Mouse (Mus musculus): ENCODE measurements around the gene Grap2.

Grap2 gene

DNA sequence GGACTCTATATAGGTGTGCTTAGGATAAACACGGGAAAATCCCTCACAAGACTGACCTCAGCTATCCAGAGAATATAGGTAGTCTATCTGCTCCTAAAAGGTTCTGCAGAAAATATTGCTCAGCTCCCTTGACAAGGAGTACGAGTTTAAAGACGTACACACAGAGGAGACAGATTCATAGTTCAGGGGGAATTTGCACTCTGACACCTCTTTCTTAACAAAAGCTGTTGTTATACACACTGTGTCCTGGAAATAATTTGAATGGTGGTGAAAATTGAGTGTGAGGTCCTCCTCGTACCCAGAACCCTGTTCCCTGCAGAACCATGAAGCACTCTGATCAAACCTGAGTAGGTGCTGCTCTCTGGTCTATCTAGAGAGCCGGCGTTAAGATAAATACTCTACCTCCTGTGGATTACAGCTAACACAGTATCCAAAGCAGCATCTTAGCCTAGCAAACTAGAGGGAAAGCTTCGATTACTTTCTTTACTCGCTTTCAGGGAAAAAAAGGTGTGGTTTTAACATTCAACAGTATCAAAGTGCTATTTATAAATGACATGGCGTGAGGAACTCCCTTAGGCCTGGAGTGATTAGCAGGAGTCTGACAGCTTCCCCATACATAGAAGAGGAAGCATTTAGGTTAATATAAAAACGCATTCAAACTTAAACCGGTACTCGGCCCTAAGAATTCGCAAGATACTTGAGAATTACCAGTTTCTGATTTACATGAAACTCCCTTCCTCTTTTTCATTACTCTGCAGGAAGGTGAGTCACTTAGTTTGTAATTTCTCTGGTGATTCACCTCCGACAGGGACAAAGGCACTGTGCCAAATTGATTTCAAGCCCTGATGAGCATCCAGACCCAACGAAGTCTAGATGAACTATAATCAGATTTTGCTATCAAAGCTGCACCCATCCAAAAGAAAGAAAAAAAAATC is 11.5 kb upstream of the Grap2 start:
- Histone ChIP-seq H3K36me3 (ENCODE audit: insufficient read depth, low read length) (no peaks in the 10 kb centered on the region), H3K27me3 (ENCODE audit: insufficient read depth, low read length) (0 out of 2 replicates have a peak, but pooled peaks cover 4% of the 10 kb centered on the region), H3K4me1 (replicated peaks; ENCODE audit: low read depth, low read length) (0 out of 2 replicates have a peak, but pooled peaks cover 10% of the 10 kb centered on the region), H3K9me3 (ENCODE audit: low read length) (no peaks in the 10 kb centered on the region), H3K4me3 (replicated peaks; ENCODE audit: low read length) (no peak overlapping the region)
- TF ChIP-seq POU5F1 (IDR thresholded peaks at IDR 0.05; ENCODE audit: borderline replicate concordance, low read length) = no peak
- TF ChIP-seq NANOG (IDR thresholded peaks at IDR 0.05; ENCODE audit: borderline replicate concordance, low read length) = no peak
- TF ChIP-seq CTCF (conservative IDR thresholded peaks at IDR 0.05; ENCODE audit: low read length) = no peak

DNA sequence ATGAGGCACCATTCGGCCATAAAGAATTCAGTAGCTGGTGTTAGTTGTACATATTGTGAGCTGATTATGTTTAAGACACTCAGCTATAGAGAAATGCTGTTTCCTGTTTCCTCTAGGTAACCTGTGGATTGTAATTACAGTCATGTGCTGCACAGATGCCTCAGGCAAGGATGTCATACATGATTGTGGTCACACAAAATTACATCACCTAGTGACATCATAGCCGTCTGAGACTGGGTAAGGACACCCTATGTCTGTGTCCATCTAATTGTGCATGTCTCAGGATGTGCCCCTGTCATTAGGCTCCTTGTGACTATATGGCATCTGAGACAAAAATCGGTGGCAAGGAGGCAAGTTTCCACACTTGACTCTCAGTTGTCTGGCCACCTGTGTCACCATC is 9.9 kb upstream of the Grap2 start:
- H3K4me1 ChIP-seq (replicated peaks; ENCODE audit: low read depth, low read length) = 0 out of 2 replicates have a peak, but pooled peaks cover 10% of the 10 kb centered on the region
- no peaks in the 10 kb centered on the region for H3K9me3 ChIP-seq (ENCODE audit: low read length)
- no peak overlapping the region for H3K4me3 ChIP-seq (replicated peaks; ENCODE audit: low read length)
- TF ChIP-seq CTCF (conservative IDR thresholded peaks at IDR 0.05; ENCODE audit: low read length) (no peak), POU5F1 (IDR thresholded peaks at IDR 0.05; ENCODE audit: borderline replicate concordance, low read length) (no peak), NANOG (IDR thresholded peaks at IDR 0.05; ENCODE audit: borderline replicate concordance, low read length) (no peak)
- peaks cover 4% of the 10 kb centered on the region; the same call in 1 of the 2 replicates for H3K27me3 ChIP-seq (ENCODE audit: insufficient read depth, low read length)
- no peaks in the 10 kb centered on the region for H3K36me3 ChIP-seq (ENCODE audit: insufficient read depth, low read length)

DNA sequence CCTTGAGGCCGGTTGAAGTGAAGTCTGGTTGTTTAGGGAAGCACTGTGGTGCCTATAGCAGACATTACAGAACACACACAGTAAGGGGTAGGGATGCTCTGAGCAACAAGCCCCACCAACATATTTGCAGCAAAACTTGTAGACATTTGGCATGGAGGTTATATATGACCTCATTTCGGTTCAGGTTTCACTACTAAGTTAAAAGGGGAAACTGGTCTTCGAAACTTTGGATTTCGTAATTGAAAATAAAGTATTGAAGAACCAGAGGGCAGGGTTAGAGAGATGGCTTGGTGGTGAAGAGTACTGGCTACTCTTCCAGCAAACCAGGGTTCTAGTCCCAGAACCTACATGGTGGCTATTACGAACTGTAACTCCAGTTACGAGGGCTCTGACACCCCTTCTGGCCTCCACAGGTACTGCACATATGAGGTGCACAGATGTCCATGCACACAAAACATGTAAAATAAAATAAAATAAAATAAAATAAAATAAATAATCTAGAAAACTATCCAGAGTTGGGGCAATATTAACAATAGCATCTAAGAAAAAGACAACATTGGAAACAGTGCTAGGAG is 8.7 kb upstream of the Grap2 start:
- Histone ChIP-seq H3K27me3 (ENCODE audit: insufficient read depth, low read length) (peaks cover 6% of the 10 kb centered on the region), H3K4me3 (replicated peaks; ENCODE audit: low read length) (no peak overlapping the region)
- no peak for TF ChIP-seq NANOG (IDR thresholded peaks at IDR 0.05; ENCODE audit: borderline replicate concordance, low read length)
- TF ChIP-seq CTCF (conservative IDR thresholded peaks at IDR 0.05; ENCODE audit: low read length) = peak; percentile 39

DNA sequence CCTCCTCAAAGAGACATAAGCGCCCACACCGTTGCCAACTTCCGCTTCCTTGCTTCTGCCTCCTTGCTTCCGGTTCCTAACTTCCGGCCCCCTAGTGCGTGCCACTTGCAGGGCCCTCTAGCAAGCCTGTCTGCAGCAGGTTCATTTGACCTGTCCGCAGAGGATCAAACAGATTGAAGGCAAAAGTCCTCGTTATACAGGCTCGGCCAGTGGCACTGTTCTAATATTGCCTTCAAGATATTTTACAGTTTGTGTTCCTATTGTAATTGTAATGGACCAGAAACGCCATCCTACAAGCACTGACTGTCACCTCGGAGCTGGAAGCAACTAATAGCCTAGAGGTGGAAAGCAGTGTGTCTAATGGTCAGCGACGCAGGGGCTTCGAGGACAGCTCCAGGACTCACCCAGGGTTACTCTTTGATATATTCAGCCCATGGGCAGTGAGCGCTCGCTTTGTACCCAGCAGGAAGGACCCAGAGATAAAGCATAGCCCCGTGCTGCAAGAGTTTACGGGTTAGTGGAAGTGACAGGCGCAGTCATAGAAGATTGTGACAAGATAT is 7.2 kb upstream of the Grap2 start, which contains the start of gene Enthd1:
Gene Enthd1, minus strand, starts transcription at position 51 of the 560 bp plus-strand sequence.
- TF ChIP-seq NANOG (IDR thresholded peaks at IDR 0.05; ENCODE audit: borderline replicate concordance, low read length) (no peak), POU5F1 (IDR thresholded peaks at IDR 0.05; ENCODE audit: borderline replicate concordance, low read length) (no peak), CTCF (conservative IDR thresholded peaks at IDR 0.05; ENCODE audit: low read length) (no peak)
- Histone ChIP-seq H3K4me1 (replicated peaks; ENCODE audit: low read depth, low read length) (0 out of 2 replicates have a peak, but pooled peaks cover 10% of the 10 kb centered on the region), H3K27me3 (ENCODE audit: insufficient read depth, low read length) (peaks cover 8% of the 10 kb centered on the region), H3K9me3 (ENCODE audit: low read length) (no peaks in the 10 kb centered on the region), H3K36me3 (ENCODE audit: insufficient read depth, low read length) (no peaks in the 10 kb centered on the region), H3K4me3 (replicated peaks; ENCODE audit: low read length) (no peak within 1 kb of the TSS)

More for the DNA sequence above, 8.7 kb upstream of the Grap2 start:
- Histone ChIP-seq H3K9me3 (ENCODE audit: low read length) (no peaks in the 10 kb centered on the region), H3K4me1 (replicated peaks; ENCODE audit: low read depth, low read length) (0 out of 2 replicates have a peak, but pooled peaks cover 10% of the 10 kb centered on the region), H3K36me3 (ENCODE audit: insufficient read depth, low read length) (no peaks in the 10 kb centered on the region)

DNA sequence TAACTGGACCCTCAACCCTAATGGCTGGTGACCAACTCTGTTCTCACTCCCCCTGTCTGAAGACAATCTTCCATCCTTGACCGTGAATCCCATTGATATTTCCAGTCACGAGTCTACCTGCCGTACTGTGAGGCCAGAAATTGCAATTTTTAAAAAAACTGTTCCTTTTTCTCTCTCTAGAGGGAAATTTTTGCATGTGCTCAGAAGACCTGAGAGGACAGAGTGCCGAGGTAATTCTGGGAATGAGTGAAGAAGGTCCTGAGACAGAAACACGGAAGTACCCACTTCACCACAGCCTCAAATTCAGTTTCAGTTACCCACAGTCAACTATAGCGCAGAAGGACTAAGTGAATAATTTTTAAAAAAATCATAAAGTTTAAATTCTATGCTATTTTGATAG is 5.7 kb upstream of the Grap2 start:
- Histone ChIP-seq H3K27me3 (ENCODE audit: insufficient read depth, low read length) (peaks cover 16% of the 10 kb centered on the region), H3K9me3 (ENCODE audit: low read length) (no peaks in the 10 kb centered on the region), H3K4me1 (replicated peaks; ENCODE audit: low read depth, low read length) (peaks cover 16% of the 10 kb centered on the region), H3K36me3 (ENCODE audit: insufficient read depth, low read length) (no peaks in the 10 kb centered on the region), H3K4me3 (replicated peaks; ENCODE audit: low read length) (no peak overlapping the region)
- TF ChIP-seq POU5F1 (IDR thresholded peaks at IDR 0.05; ENCODE audit: borderline replicate concordance, low read length) = no peak
- TF ChIP-seq CTCF (conservative IDR thresholded peaks at IDR 0.05; ENCODE audit: low read length) = no peak
- TF ChIP-seq NANOG (IDR thresholded peaks at IDR 0.05; ENCODE audit: borderline replicate concordance, low read length) = no peak

DNA sequence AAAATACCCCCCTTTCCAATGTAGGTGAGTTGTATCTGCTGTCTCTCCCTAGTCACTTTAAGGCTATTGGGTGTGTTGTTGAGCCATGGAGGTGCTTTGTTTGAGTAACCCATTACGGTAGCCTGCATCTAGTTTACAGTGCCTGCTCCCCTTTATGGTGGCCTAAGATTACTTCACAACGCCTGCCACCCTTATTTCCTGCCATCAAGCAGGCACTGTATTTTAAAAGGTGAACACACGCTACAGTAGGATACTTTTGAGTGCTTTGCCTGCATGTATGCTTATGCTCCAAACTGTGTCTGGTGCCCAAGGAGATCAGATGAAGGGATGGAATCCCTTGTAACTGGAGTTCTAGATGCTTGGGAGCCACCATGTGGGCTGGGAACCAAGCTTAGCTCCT is 5.3 kb upstream of the Grap2 start:
- Histone ChIP-seq H3K4me1 (replicated peaks; ENCODE audit: low read depth, low read length) (peaks cover 20% of the 10 kb centered on the region), H3K4me3 (replicated peaks; ENCODE audit: low read length) (no peak overlapping the region), H3K9me3 (ENCODE audit: low read length) (no peaks in the 10 kb centered on the region), H3K36me3 (ENCODE audit: insufficient read depth, low read length) (no peaks in the 10 kb centered on the region), H3K27me3 (ENCODE audit: insufficient read depth, low read length) (peaks cover 19% of the 10 kb centered on the region)
- TF ChIP-seq POU5F1 (IDR thresholded peaks at IDR 0.05; ENCODE audit: borderline replicate concordance, low read length) (no peak), CTCF (conservative IDR thresholded peaks at IDR 0.05; ENCODE audit: low read length) (no peak), NANOG (IDR thresholded peaks at IDR 0.05; ENCODE audit: borderline replicate concordance, low read length) (no peak)

DNA sequence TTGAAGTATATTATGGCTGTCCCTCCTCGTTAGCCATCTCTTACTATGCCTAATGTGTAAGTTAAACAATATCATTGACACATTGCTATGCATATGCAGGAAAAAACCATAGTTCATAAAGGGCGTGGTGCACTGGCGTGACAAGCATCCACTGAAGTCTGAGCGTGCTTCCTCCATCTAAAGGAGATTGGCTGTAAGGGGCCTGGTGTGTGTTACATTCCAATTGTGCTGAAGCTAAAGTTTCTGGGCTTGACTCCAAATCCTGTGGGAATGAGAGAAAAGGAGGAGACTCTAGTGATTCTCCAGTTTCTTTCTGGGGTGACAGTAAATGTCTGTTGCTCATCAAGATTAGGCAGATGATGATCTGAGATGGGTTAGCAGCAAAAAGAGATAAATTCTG is 4.7 kb upstream of the Grap2 start:
- Histone ChIP-seq H3K4me1 (replicated peaks; ENCODE audit: low read depth, low read length) (peaks cover 26% of the 10 kb centered on the region), H3K36me3 (ENCODE audit: insufficient read depth, low read length) (no peaks in the 10 kb centered on the region), H3K27me3 (ENCODE audit: insufficient read depth, low read length) (peaks cover 25% of the 10 kb centered on the region), H3K4me3 (replicated peaks; ENCODE audit: low read length) (no peak overlapping the region), H3K9me3 (ENCODE audit: low read length) (no peaks in the 10 kb centered on the region)
- TF ChIP-seq NANOG (IDR thresholded peaks at IDR 0.05; ENCODE audit: borderline replicate concordance, low read length) = no peak
- no peak for TF ChIP-seq POU5F1 (IDR thresholded peaks at IDR 0.05; ENCODE audit: borderline replicate concordance, low read length)

DNA sequence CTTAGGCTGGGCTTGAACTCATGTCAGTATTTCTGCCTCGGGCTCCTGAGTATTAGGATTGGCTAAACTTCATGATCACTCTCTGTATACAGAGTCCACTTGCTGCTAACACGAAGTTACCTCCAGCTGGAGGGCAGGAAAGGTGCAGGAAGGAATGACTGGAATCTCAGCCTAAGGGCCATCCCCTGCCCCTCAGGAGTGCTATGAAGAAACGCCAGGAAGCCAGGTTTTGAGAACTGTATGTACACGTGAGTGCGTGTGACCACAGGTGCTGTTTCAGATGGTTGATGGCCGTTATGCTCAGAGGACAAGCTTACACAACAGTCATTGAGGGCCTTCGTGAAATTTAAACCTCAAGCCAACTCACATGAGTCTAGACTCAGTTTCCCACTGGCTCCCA is 3.2 kb upstream of the Grap2 start:
- no peaks in the 10 kb centered on the region for H3K9me3 ChIP-seq (ENCODE audit: low read length)
- no peak for TF ChIP-seq POU5F1 (IDR thresholded peaks at IDR 0.05; ENCODE audit: borderline replicate concordance, low read length)
- TF ChIP-seq NANOG (IDR thresholded peaks at IDR 0.05; ENCODE audit: borderline replicate concordance, low read length) = no peak
- no peak for TF ChIP-seq CTCF (conservative IDR thresholded peaks at IDR 0.05; ENCODE audit: low read length)
- no peaks in the 10 kb centered on the region for H3K36me3 ChIP-seq (ENCODE audit: insufficient read depth, low read length)
- H3K4me1 ChIP-seq (replicated peaks; ENCODE audit: low read depth, low read length) = peaks cover 31% of the 10 kb centered on the region
- no peak overlapping the region for H3K4me3 ChIP-seq (replicated peaks; ENCODE audit: low read length)
- H3K27me3 ChIP-seq (ENCODE audit: insufficient read depth, low read length) = peaks cover 33% of the 10 kb centered on the region
